9 mouse cellular contexts compared by ENCODE assay signal in genomic region chr2:181766672-181767557, GRCm38 (mm10). TPM values are rescaled to one million over a fixed set of nuclear protein-coding genes. Genes with fewer than 3 reads are reported as not detected.
DNase-seq lines count a peak whose midpoint lies in the region; ATAC-seq and TF ChIP-seq lines count a peak whose summit lies in the region.
"Had no signal": no experiment of that assay in that cellular context is flagged by ENCODE, and none has a peak within 500 bp of the region (broad histone marks: within the 10 kb centered on the region; RNA-seq: fewer than 3 reads in every experiment).

No protein-coding gene starts in this region.

- no peak overlapping the region for H3K27ac ChIP-seq in embryonic facial prominence, embryonic 13.5 days
- peak overlapping the region; percentile 88 for H3K27ac ChIP-seq in olfactory bulb, adult 2 months (ENCODE audit: insufficient read depth, low read depth, low read length)

- peak; percentile 31 for DNase-seq in layer of hippocampus, adult 11-12 months (ENCODE audit: low spot score)
- no peak for DNase-seq in layer of hippocampus, adult 9-11 months
- DNase-seq in layer of hippocampus, postnatal 10 days (ENCODE audit: low spot score in 2 of 2) = peak; percentile 40 to 64
- no peak for DNase-seq in adrenal gland, postnatal 14 days
- no peak for DNase-seq in testis, postnatal 14 days (ENCODE audit: low spot score)

- no peak overlapping the region for H3K4me3 ChIP-seq in embryonic facial prominence, embryonic 13.5 days
- peak overlapping the region; percentile 66 for H3K4me3 ChIP-seq in olfactory bulb, adult 2 months (ENCODE audit: insufficient read depth, low read depth, low read length)

- H3K9me3 ChIP-seq in embryonic facial prominence, embryonic 13.5 days = no peaks in the 10 kb centered on the region

- no peak for TF ChIP-seq CTCF in olfactory bulb, adult 2 months (IDR thresholded peaks at IDR 0.05; ENCODE audit: insufficient read depth, low read depth, low read length)

- H3K36me3 ChIP-seq in embryonic facial prominence, embryonic 13.5 days = no peaks in the 10 kb centered on the region

- H3K27me3 ChIP-seq in embryonic facial prominence, embryonic 13.5 days = peaks cover 16% of the 10 kb centered on the region; the same call in 1 of the 2 replicates

- no peak for TF ChIP-seq POLR2A in olfactory bulb, adult 2 months (IDR thresholded peaks at IDR 0.05; ENCODE audit: insufficient read depth, low read depth, low read length)

- peaks cover 13% of the 10 kb centered on the region; the same call in 1 of the 2 replicates for H3K4me1 ChIP-seq in embryonic facial prominence, embryonic 13.5 days
- peaks cover 15% of the 10 kb centered on the region for H3K4me1 ChIP-seq in olfactory bulb, adult 2 months (ENCODE audit: control insufficient read depth, insufficient read depth, low read length)

- 46% methylated on average over 14 of the region's 14 CpGs for WGBS in embryonic facial prominence, embryonic 13.5 days
- WGBS in olfactory bulb, adult 2 months = 12% methylated on average over 14 of the region's 14 CpGs

- no peak for ATAC-seq in embryonic facial prominence, embryonic 13.5 days (ENCODE audit: insufficient number of reproducible peaks, insufficient read depth, low FRiP score, low TSS enrichment, low read depth)
- no peak for ATAC-seq in activated CD4-positive, CD25-positive, alpha-beta regulatory T cell, adult 4 months

- peak overlapping the region; percentile 3; the same call in 1 of the 2 replicates for H3K4me2 ChIP-seq in embryonic facial prominence, embryonic 13.5 days

- no peak overlapping the region for H3K9ac ChIP-seq in embryonic facial prominence, embryonic 13.5 days

RNA-seq across cellular contexts. Expression of gene Myt1, which starts 3.8 kb away (rescaled TPM):
- 0.77 and 0.79 TPM in 2 replicates for polyA plus RNA-seq in embryonic facial prominence, embryonic 13.5 days (2015; fragmentation: Nextera tagmentation; extraction: Ambion mirVana)
- total RNA-seq in layer of hippocampus, postnatal 10 days (2021) = 10 to 100 TPM; 38.0 to 46.5 TPM
- polyA plus RNA-seq in olfactory bulb, adult 2 months (2012; ENCODE audit: insufficient read depth, insufficient read length, low replicate concordance, missing spikeins) = not detected in 2 replicates
- total RNA-seq in adrenal gland, postnatal 14 days (2021) = 4.1 and 5.2 TPM in 2 replicates
- not detected for polyA plus RNA-seq in activated CD4-positive, CD25-positive, alpha-beta regulatory T cell, adult 4 months (2017; shearing (Covaris generic))
- polyA plus RNA-seq: liver, embryonic 16.5 days had no signal

RNA-seq across cellular contexts. Expression of gene Oprl1, which starts 52.1 kb away (rescaled TPM):
- polyA plus RNA-seq in embryonic facial prominence, embryonic 13.5 days (2015; fragmentation: Nextera tagmentation; extraction: Ambion mirVana) = 2.0 and 2.1 TPM in 2 replicates
- total RNA-seq in layer of hippocampus, postnatal 10 days (2021) = 10 to 100 TPM; 52.9 to 62.8 TPM
- polyA plus RNA-seq in olfactory bulb, adult 2 months (2012; ENCODE audit: insufficient read depth, insufficient read length, low replicate concordance, missing spikeins) = not detected in 2 replicates
- 1.5 and 2.7 TPM in 2 replicates for total RNA-seq in adrenal gland, postnatal 14 days (2021)
- polyA plus RNA-seq in activated CD4-positive, CD25-positive, alpha-beta regulatory T cell, adult 4 months (2017; shearing (Covaris generic)) = not detected

Comparison
In these comparisons a context has a peak if more than half of its experiments do, and no peak if none do; other contexts are left out.
1. DNase-seq: peak in layer of hippocampus, adult 11-12 months (single experiment) and layer of hippocampus, postnatal 10 days (2 of 2); none in layer of hippocampus, adult 9-11 months (single experiment), adrenal gland, postnatal 14 days (single experiment) and testis, postnatal 14 days (single experiment).
2. RNA of gene Myt1, which starts 3.8 kb away (polyA plus RNA-seq): not detected in olfactory bulb, adult 2 months; 0.77 to 0.79 TPM in embryonic facial prominence, embryonic 13.5 days and not detected in activated CD4-positive, CD25-positive, alpha-beta regulatory T cell, adult 4 months; every median in the first group is over 10 times any median in the second.